Mouse (Mus musculus) heart, postnatal 14 days (tissue): ENCODE results near the gene Pou4f2. TPM values are rescaled to one million over a fixed set of nuclear protein-coding genes. Genes with fewer than 3 reads are reported as not detected.

Source experiments
- DNase-seq, 2 experiments: peaks; one replicate each; pipeline ENCODE4 v3.0.0; 2021 to 2022
- intact Hi-C: fragments of 180-260 bp; cut with DNase I; formaldehyde crosslinking; loops from one replicate; pipeline ENCODE4 v1.15.1; 2025
- total RNA-seq, 2 experiments: library from RNA; stranded (reverse); gene quantifications; 2 replicates each; pipeline ENCODE4 v1.2.3; 2021

Gene Pou4f2
- total RNA-seq, 2 experiments from 2014 or later, result not detected

GRCm38 (mm10) chr8:78423937-78424336 is 12.5 kb downstream of the Pou4f2 start:
- DNase-seq, result no peak
- intact Hi-C loops, result no loop called here

GRCm38 (mm10) chr8:78420101-78420503 is 16.3 kb downstream of the Pou4f2 start:
- intact Hi-C loops, result no loop called here
- peak; percentile 15 to 28 for DNase-seq

GRCm38 (mm10) chr8:78419272-78419671 is 17.2 kb downstream of the Pou4f2 start:
- DNase-seq, result no peak
- intact Hi-C loops, result no loop called here

GRCm38 (mm10) chr8:78390756-78391155 is 45.7 kb downstream of the Pou4f2 start:
- intact Hi-C loops, result no loop called here
- no peak for DNase-seq

Other genes starting within 250 kb of the Pou4f2 start
- gene Ttc29, start 223.3 kb downstream of the Pou4f2 start, total RNA-seq, result not detected
- 10 to 100 TPM; 24.0 to 26.0 TPM for gene Rbmxl1, start 72.3 kb upstream of the Pou4f2 start, total RNA-seq
- 1 to 10 TPM; 7.6 to 9.0 TPM for gene Slc10a7, start 72.7 kb upstream of the Pou4f2 start, total RNA-seq